ENCODE assay signal across 13 mouse cellular contexts in genomic region chr1:133309652-133310267, GRCm38 (mm10). TPM values are rescaled to one million over a fixed set of nuclear protein-coding genes. Genes with fewer than 3 reads are reported as not detected.
A peak's percentile ranks its signal among the peaks of the same experiment; 100 is the strongest.
DNase-seq lines count a peak whose midpoint lies in the region; ATAC-seq and TF ChIP-seq lines count a peak whose summit lies in the region.
"Had no signal": no experiment of that assay in that cellular context is flagged by ENCODE, and none has a peak within 500 bp of the region (broad histone marks: within the 10 kb centered on the region; RNA-seq: fewer than 3 reads in every experiment).

Golt1a (plus strand) TSS chr1:133309800.

- ATAC-seq in liver, embryonic 12.5 days, result peak; percentile 65
- no peak for ATAC-seq in neural tube, embryonic 15.5 days (ENCODE audit: low FRiP score)

- no peak for DNase-seq in heart, embryonic 10.5 days (ENCODE audit: low spot score)
- no peak for DNase-seq in heart, postnatal 10 days
- peak; percentile 97 for DNase-seq in kidney, adult 9 months
- DNase-seq in right cerebral cortex, postnatal 14 days, result no peak
- DNase-seq in cerebellum, adult 8-10 months, result no peak
- DNase-seq: cerebellum, adult 9-10 months had no signal

- peaks cover 19% of the 10 kb centered on the region; the same call in 1 of the 2 replicates for H3K27me3 ChIP-seq in heart, embryonic 10.5 days (ENCODE audit: insufficient read depth, poor library complexity, severe bottlenecking)
- no peaks in the 10 kb centered on the region; the same call in 1 of the 2 replicates for H3K27me3 ChIP-seq in liver, embryonic 12.5 days (replicated peaks)
- H3K27me3 ChIP-seq in small intestine, adult 2 months (ENCODE audit: control insufficient read depth, insufficient read depth, low read length), result no peaks in the 10 kb centered on the region
- H3K27me3 ChIP-seq in neural tube, embryonic 15.5 days (replicated peaks), result no peaks in the 10 kb centered on the region
- H3K27me3 ChIP-seq: embryonic facial prominence, embryonic 13.5 days; hindbrain, embryonic 15.5 days had no signal

- 60% methylated on average over 14 of the region's 14 CpGs for WGBS in heart, embryonic 10.5 days
- WGBS in liver, embryonic 12.5 days (ENCODE audit: insufficient replicate concordance), result 56% methylated on average over 14 of the region's 14 CpGs
- 17% methylated on average over 14 of the region's 14 CpGs for WGBS in small intestine, adult 2 months
- 66% methylated on average over 14 of the region's 14 CpGs for WGBS in neural tube, embryonic 15.5 days

- H3K9me3 ChIP-seq in heart, embryonic 10.5 days, result no peaks in the 10 kb centered on the region
- no peaks in the 10 kb centered on the region for H3K9me3 ChIP-seq in liver, embryonic 12.5 days (replicated peaks)
- H3K9me3 ChIP-seq in neural tube, embryonic 15.5 days (replicated peaks), result no peaks in the 10 kb centered on the region
- H3K9me3 ChIP-seq: embryonic facial prominence, embryonic 13.5 days; G1E; hindbrain, embryonic 15.5 days had no signal

- H3K9ac ChIP-seq in liver, embryonic 12.5 days, result no peak within 1 kb of the TSS
- no peak within 1 kb of the TSS for H3K9ac ChIP-seq in neural tube, embryonic 15.5 days (replicated peaks)
- H3K9ac ChIP-seq: embryonic facial prominence, embryonic 13.5 days; hindbrain, embryonic 15.5 days had no signal

- TF ChIP-seq CTCF in small intestine, adult 2 months (IDR thresholded peaks at IDR 0.05; ENCODE audit: extremely low read depth, insufficient read length, insufficient replicate concordance, low read depth, low read length), result no peak

- TF ChIP-seq POLR2A in small intestine, adult 2 months (IDR thresholded peaks at IDR 0.05; ENCODE audit: low read depth, low read length), result peak; percentile 47

- no peaks in the 10 kb centered on the region for H3K36me3 ChIP-seq in heart, embryonic 10.5 days
- no peaks in the 10 kb centered on the region for H3K36me3 ChIP-seq in liver, embryonic 12.5 days
- peaks cover 2% of the 10 kb centered on the region; the same call in 1 of the 2 replicates for H3K36me3 ChIP-seq in small intestine, adult 2 months (ENCODE audit: control insufficient read depth, insufficient read depth, low read length)
- H3K36me3 ChIP-seq in neural tube, embryonic 15.5 days, result no peaks in the 10 kb centered on the region
- H3K36me3 ChIP-seq: embryonic facial prominence, embryonic 13.5 days; G1E; hindbrain, embryonic 15.5 days had no signal

- intact Hi-C loops in heart, postnatal 10 days (cut with DNase I), result loop anchor here (5.0 kb wide), 1 partner anchor 272 kb away; no protein-coding TSS in a partner anchor

- peaks cover 24% of the 10 kb centered on the region for H3K4me1 ChIP-seq in heart, embryonic 10.5 days
- H3K4me1 ChIP-seq in liver, embryonic 12.5 days, result peaks cover 14% of the 10 kb centered on the region
- peaks cover 21% of the 10 kb centered on the region; the same call in 1 of the 2 replicates for H3K4me1 ChIP-seq in small intestine, adult 2 months (ENCODE audit: control insufficient read depth, insufficient read depth, insufficient read length, low read length)
- H3K4me1 ChIP-seq in neural tube, embryonic 15.5 days, result peaks cover 18% of the 10 kb centered on the region

- 0 out of 2 replicates have a peak within 1 kb of the TSS, but pooled peaks have one; percentile 11 for H3K27ac ChIP-seq in heart, embryonic 10.5 days
- peak within 1 kb of the TSS; percentile 52 for H3K27ac ChIP-seq in liver, embryonic 12.5 days
- H3K27ac ChIP-seq in small intestine, adult 2 months (ENCODE audit: insufficient read depth, low read depth, low read length), result peak within 1 kb of the TSS; percentile 99
- no peak within 1 kb of the TSS for H3K27ac ChIP-seq in neural tube, embryonic 15.5 days (replicated peaks)
- H3K27ac ChIP-seq: embryonic facial prominence, embryonic 13.5 days; hindbrain, embryonic 15.5 days had no signal

- H3K4me3 ChIP-seq in heart, embryonic 10.5 days, result no peak within 1 kb of the TSS
- no peak within 1 kb of the TSS for H3K4me3 ChIP-seq in liver, embryonic 12.5 days
- peak within 1 kb of the TSS; percentile 83 for H3K4me3 ChIP-seq in small intestine, adult 2 months (ENCODE audit: low read depth, low read length)
- H3K4me3 ChIP-seq in neural tube, embryonic 15.5 days (replicated peaks), result no peak within 1 kb of the TSS
- H3K4me3 ChIP-seq: embryonic facial prominence, embryonic 13.5 days; hindbrain, embryonic 15.5 days had no signal

- peak within 1 kb of the TSS; percentile 13 for H3K4me2 ChIP-seq in liver, embryonic 12.5 days
- no peak within 1 kb of the TSS for H3K4me2 ChIP-seq in neural tube, embryonic 15.5 days
- H3K4me2 ChIP-seq: embryonic facial prominence, embryonic 13.5 days; hindbrain, embryonic 15.5 days had no signal

RNA-seq across cellular contexts. Expression of gene Golt1a, which starts in this region (rescaled TPM):
- polyA plus RNA-seq in heart, embryonic 10.5 days (2016; fragmentation: Nextera tagmentation; extraction: Ambion mirVana), result 1.7 TPM in 1 of 2 replicates, not detected in the other
- total RNA-seq in heart, postnatal 10 days (2021), result not detected
- 4.4 and 5.8 TPM in 2 replicates for polyA plus RNA-seq in liver, embryonic 12.5 days (2016; fragmentation: Nextera tagmentation; extraction: Ambion mirVana)
- polyA plus RNA-seq in small intestine, adult 2 months (2012; rRNA removed), result 25.1 and 48.9 TPM in 2 replicates
- polyA plus RNA-seq in neural tube, embryonic 15.5 days (2015; fragmentation: Nextera tagmentation; extraction: Ambion mirVana), result 0.43 TPM in 1 of 2 replicates, not detected in the other
- total RNA-seq: G1E; megakaryocyte, adult 5-6 weeks had no signal
- polyA plus RNA-seq: embryonic facial prominence, embryonic 13.5 days; G1E; hindbrain, embryonic 15.5 days had no signal
